Mouse (Mus musculus) kidney, embryonic 16.5 days (tissue): Measurements from ENCODE around the gene Vgll3. TPM values are rescaled to one million over a fixed set of nuclear protein-coding genes. Genes with fewer than 3 reads are reported as not detected.

Source experiments
- ATAC-seq: fragments of 200-750 bp; cut with Nextera tagmentation; 2 replicates; pipeline ENCODE4 v1.8.0; 2017; ENCODE audit warnings: moderate TSS enrichment; ENCODE audit not compliant: low FRiP score, low TSS enrichment
- H3K27ac ChIP-seq: fragments of 300-500 bp; sonication (generic); 2 replicates; pipeline ENCODE4 v1.5.1; 2014; ENCODE audit warnings: low read length
- H3K27me3 ChIP-seq: fragments of 300-500 bp; sonication (generic); 2 replicates; pipeline ENCODE4 v1.6.1; 2014; ENCODE audit warnings: low read length, control low read depth, mixed read lengths; ENCODE audit not compliant: insufficient read depth
- H3K36me3 ChIP-seq: fragments of 300-500 bp; sonication (generic); 2 replicates; pipeline ENCODE4 v1.6.1; 2014; ENCODE audit warnings: low read length, control low read depth, mixed read lengths; ENCODE audit not compliant: insufficient read depth
- H3K4me1 ChIP-seq: fragments of 300-500 bp; sonication (generic); 2 replicates; pipeline ENCODE4 v1.6.1; 2014; ENCODE audit warnings: low read length, control low read depth, mixed read lengths; ENCODE audit not compliant: insufficient read depth
- H3K4me2 ChIP-seq: fragments of 300-500 bp; sonication (generic); replicated peaks from 2 replicates; pipeline ENCODE4 v1.6.1; 2014; ENCODE audit warnings: low read depth, low read length
- H3K4me3 ChIP-seq: fragments of 300-500 bp; sonication (generic); 2 replicates; pipeline ENCODE4 v1.5.1; 2014; ENCODE audit warnings: mild to moderate bottlenecking, low read length
- H3K9ac ChIP-seq: fragments of 300-500 bp; sonication (generic); replicated peaks from 2 replicates; pipeline ENCODE4 v1.6.1; 2014; ENCODE audit warnings: low read length
- H3K9me3 ChIP-seq: fragments of 300-500 bp; sonication (generic); 2 replicates; pipeline ENCODE4 v1.6.1; 2016; ENCODE audit warnings: low read length, control low read depth
- WGBS: fragments of 180-500 bp; shearing (Covaris S2); extraction: QIAGEN DNeasy Blood & Tissue Kit; methylation state at CpG from one replicate; pipeline ENCODE4 v1.1.7; 2014; 5-methylcytosine and 5-hydroxymethylcytosine counted together
- polyA plus RNA-seq: library from polyadenylated mRNA; unstranded; fragments of >200 nt; fragmentation: Nextera tagmentation; extraction: Ambion mirVana; gene quantifications from 2 replicates; pipeline ENCODE4 v1.2.1, GENCODE M21; 2015

Gene Vgll3
- polyA plus RNA-seq, 1 experiment from 2014 or later = 2.6 TPM

DNA sequence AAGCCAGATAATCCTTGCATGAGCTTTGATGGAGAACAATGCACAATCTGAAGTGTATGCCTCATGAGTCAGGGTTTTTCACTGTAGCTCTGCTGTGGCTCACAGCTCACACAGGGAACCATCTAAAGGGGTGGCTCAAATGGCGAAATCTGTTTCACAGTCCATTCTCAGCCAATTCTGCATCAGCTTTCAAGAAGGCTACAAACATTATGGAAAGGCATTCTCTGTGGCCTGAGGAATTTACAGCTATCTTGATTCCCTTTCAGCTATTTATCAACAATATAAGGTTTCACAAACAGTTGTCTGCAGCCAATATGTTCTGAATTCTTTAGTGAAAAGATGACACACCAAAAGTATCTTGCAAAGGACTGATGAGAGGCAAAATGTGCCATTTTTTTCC, 35.1 kb downstream of the Vgll3 start:
- H3K4me1 ChIP-seq = no peaks in the 10 kb centered on the region
- H3K9ac ChIP-seq = no peak overlapping the region
- H3K9me3 ChIP-seq = no peaks in the 10 kb centered on the region
- H3K27ac ChIP-seq = no peak overlapping the region
- ATAC-seq = no peak
- no peaks in the 10 kb centered on the region for H3K36me3 ChIP-seq
- 79% methylated on average over 1 of the region's 1 CpGs for WGBS
- H3K4me3 ChIP-seq = no peak overlapping the region
- no peak overlapping the region for H3K4me2 ChIP-seq
- no peaks in the 10 kb centered on the region for H3K27me3 ChIP-seq

DNA sequence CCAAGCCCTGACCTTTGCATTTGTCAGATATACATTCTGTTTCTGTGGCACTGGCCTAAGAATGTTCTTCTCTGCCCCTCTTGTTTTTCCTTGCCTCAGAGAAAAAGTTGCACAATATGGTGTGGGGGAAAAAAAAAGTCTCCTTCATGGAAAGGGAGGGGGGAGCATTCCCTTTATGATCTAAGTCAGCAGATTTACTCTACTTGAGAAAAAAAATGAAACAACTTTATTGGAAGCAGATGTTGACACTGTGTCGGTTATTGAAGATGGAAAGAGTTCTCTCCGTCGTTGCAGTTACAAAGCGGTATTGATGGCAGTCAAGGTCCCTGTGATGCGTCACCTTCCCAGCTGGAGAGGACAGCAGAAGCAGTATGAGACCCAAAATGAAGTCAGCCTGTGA, 49.4 kb downstream of the Vgll3 start:
- H3K9ac ChIP-seq = no peak overlapping the region
- no peak overlapping the region for H3K4me2 ChIP-seq
- no peak for ATAC-seq
- no peak overlapping the region for H3K27ac ChIP-seq
- H3K27me3 ChIP-seq = no peaks in the 10 kb centered on the region
- no peaks in the 10 kb centered on the region for H3K9me3 ChIP-seq
- no peak overlapping the region for H3K4me3 ChIP-seq
- H3K36me3 ChIP-seq = no peaks in the 10 kb centered on the region
- no peaks in the 10 kb centered on the region for H3K4me1 ChIP-seq
- WGBS = 72% methylated on average over 5 of the region's 5 CpGs

DNA sequence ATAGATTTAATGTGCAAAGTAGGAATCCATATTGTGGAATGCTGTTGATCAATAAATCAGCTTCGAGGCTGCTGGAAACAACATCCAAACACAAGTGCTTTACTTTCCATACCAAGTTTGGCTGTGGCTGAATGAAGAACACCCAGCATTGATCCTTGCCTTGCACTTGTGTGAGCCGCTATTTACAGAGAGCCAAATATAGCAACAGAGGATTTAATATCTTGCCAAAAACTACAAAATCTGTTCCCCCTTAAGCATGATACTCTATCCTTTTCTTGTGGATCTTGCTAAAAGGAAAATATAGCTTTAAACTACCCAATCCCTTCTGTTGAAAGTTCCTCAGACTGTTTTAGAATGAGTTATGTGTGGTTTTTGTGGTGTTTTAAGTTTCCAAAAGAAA, 52.9 kb downstream of the Vgll3 start:
- no peaks in the 10 kb centered on the region for H3K27me3 ChIP-seq
- no peaks in the 10 kb centered on the region for H3K36me3 ChIP-seq
- no peak overlapping the region for H3K9ac ChIP-seq
- H3K4me1 ChIP-seq = no peaks in the 10 kb centered on the region
- 52% methylated on average over 2 of the region's 2 CpGs for WGBS
- H3K27ac ChIP-seq = no peak overlapping the region
- no peak overlapping the region for H3K4me2 ChIP-seq
- H3K4me3 ChIP-seq = no peak overlapping the region
- H3K9me3 ChIP-seq = no peaks in the 10 kb centered on the region
- peak; percentile 69; the same call in 1 of the 2 replicates for ATAC-seq

DNA sequence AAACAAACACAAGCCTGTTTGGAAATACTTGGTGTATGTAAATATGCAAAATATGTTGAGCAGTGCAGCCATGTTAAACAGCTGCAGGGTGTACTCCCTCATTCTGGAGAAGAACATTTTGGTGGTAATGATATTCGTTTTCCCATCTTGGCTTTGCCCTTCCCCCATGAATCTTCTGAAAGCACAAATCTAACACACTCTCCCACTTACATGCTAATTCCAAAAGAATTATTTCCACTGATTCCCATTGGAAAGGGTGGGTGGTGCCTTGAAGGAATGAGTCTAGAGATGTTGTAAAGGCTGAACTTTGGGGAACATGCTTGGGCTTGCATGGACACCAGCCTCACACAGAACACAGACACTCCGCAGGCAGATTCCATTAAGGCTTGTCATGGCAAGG, 53.9 kb downstream of the Vgll3 start:
- no peak overlapping the region for H3K9ac ChIP-seq
- 55% methylated on average over 2 of the region's 2 CpGs for WGBS
- ATAC-seq = no peak

DNA sequence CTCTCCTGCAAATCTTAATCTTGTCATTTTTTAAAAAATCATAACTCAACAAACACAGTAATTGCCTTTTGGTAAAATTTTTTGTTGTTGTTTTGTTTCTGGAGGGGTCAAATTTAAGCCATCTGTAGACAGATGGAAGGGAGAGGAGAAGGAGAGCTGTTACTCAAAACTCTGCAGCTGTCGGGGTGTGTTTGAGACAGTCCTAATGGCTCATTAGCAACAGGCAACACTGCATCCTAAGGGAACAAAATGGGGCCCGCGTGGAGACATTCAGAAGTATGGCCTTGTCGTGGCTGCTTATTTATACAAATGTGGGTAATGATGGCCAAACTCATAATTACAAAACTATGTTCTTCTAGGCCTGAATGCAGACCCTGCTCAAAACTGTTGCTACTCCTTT, 73.9 kb downstream of the Vgll3 start:
- Histone ChIP-seq H3K9me3 (no peaks in the 10 kb centered on the region), H3K4me1 (no peaks in the 10 kb centered on the region), H3K4me3 (no peak overlapping the region), H3K4me2 (no peak overlapping the region), H3K36me3 (no peaks in the 10 kb centered on the region), H3K9ac (no peak overlapping the region), H3K27me3 (no peaks in the 10 kb centered on the region), H3K27ac (no peak overlapping the region)
- ATAC-seq = no peak
- WGBS = 86% methylated on average over 4 of the region's 4 CpGs

More for the DNA sequence above, 53.9 kb downstream of the Vgll3 start:
- Histone ChIP-seq H3K9me3 (no peaks in the 10 kb centered on the region), H3K27me3 (no peaks in the 10 kb centered on the region), H3K4me2 (no peak overlapping the region), H3K4me3 (no peak overlapping the region), H3K4me1 (no peaks in the 10 kb centered on the region), H3K27ac (no peak overlapping the region), H3K36me3 (no peaks in the 10 kb centered on the region)
